Mouse (Mus musculus) limb, embryonic 14.5 days (tissue): Measurements from ENCODE around the gene Adcy10. TPM values are rescaled to one million over a fixed set of nuclear protein-coding genes. Genes with fewer than 3 reads are reported as not detected.

Experiments
- ATAC-seq: fragments of 200-750 bp; cut with Nextera tagmentation; 2 replicates; pipeline ENCODE4 v1.8.0; 2017; ENCODE audit warnings: low read depth, moderate number of reproducible peaks, moderate TSS enrichment; ENCODE audit not compliant: low FRiP score
- DNase-seq: peaks from one replicate; pipeline ENCODE4 v3.0.0-alpha.2; 2015; ENCODE audit warnings: low spot score
- H3K27ac ChIP-seq: fragments of 300-500 bp; sonication (generic); replicated peaks from 2 replicates; pipeline ENCODE4 v1.5.1; 2014; ENCODE audit warnings: low read depth, mild to moderate bottlenecking, low read length, moderate library complexity, mixed read lengths
- H3K27me3 ChIP-seq: fragments of 300-500 bp; sonication (generic); 2 replicates; pipeline ENCODE4 v1.6.1; 2014; ENCODE audit warnings: low read length, mixed read lengths; ENCODE audit not compliant: control insufficient read depth, insufficient read depth
- H3K36me3 ChIP-seq: fragments of 300-500 bp; sonication (generic); 2 replicates; pipeline ENCODE4 v1.6.1; 2014; ENCODE audit warnings: mild to moderate bottlenecking, low read length, moderate library complexity, mixed read lengths; ENCODE audit not compliant: control insufficient read depth, insufficient read depth
- H3K4me1 ChIP-seq: fragments of 300-500 bp; sonication (generic); 2 replicates; pipeline ENCODE4 v1.6.1; 2014; ENCODE audit warnings: antibody characterized with exemption, low read length, mixed read lengths; ENCODE audit not compliant: control insufficient read depth, insufficient read depth
- H3K4me2 ChIP-seq: fragments of 300-500 bp; sonication (generic); replicated peaks from 2 replicates; pipeline ENCODE4 v1.6.1; 2014; ENCODE audit warnings: low read depth, mild to moderate bottlenecking, low read length, moderate library complexity; ENCODE audit not compliant: severe bottlenecking
- H3K4me3 ChIP-seq: fragments of 300-500 bp; sonication (generic); replicated peaks from 2 replicates; pipeline ENCODE4 v1.5.1; 2014; ENCODE audit warnings: low read length
- H3K9ac ChIP-seq: fragments of 300-500 bp; sonication (generic); 2 replicates; pipeline ENCODE4 v1.6.1; 2014; ENCODE audit warnings: mild to moderate bottlenecking, low read depth, low read length, moderate library complexity; ENCODE audit not compliant: severe bottlenecking
- H3K9me3 ChIP-seq: fragments of 300-500 bp; sonication (generic); 2 replicates; pipeline ENCODE4 v1.6.1; 2016; ENCODE audit warnings: low read length; ENCODE audit not compliant: control insufficient read depth
- POLR2A ChIP-seq: fragments of 200-500 bp; IDR thresholded peaks from 2 replicates; pipeline ENCODE4 v1.8.0; 2012; ENCODE audit warnings: inconsistent platforms, mild to moderate bottlenecking, moderate library complexity, borderline replicate concordance; ENCODE audit not compliant: insufficient read depth, insufficient read length; ENCODE audit errors: extremely low read depth
- WGBS: fragments of 180-500 bp; shearing (Covaris S2); extraction: QIAGEN DNeasy Blood & Tissue Kit; methylation state at CpG from one replicate; pipeline ENCODE4 v1.1.7; 2014; 5-methylcytosine and 5-hydroxymethylcytosine counted together
- polyA plus RNA-seq, 2 experiments: library from polyadenylated mRNA; depleted of rRNA in 1 of 2; stranded (reverse) in 1 of 2; unstranded in 1 of 2; fragments of >200 nt; fragmentation: Nextera tagmentation in 1 of 2; extraction: Ambion mirVana in 1 of 2; gene quantifications; 2 replicates each; pipeline versions ENCODE4 v1.2.1 to v1.2.3; 2012 to 2014

Adcy10 gene
- polyA plus RNA-seq, 2 experiments: 0.08 TPM; not detected in 1

GRCm38 (mm10) chr1:165520716-165521115 is 35.7 kb downstream of the Adcy10 start:
- no peaks in the 10 kb centered on the region for H3K27me3 ChIP-seq
- H3K9ac ChIP-seq: no peak overlapping the region
- WGBS: 90% methylated on average over 7 of the region's 7 CpGs
- no peak for TF ChIP-seq POLR2A
- H3K4me3 ChIP-seq: no peak overlapping the region
- ATAC-seq: no peak
- no peak overlapping the region for H3K4me2 ChIP-seq
- no peak overlapping the region for H3K27ac ChIP-seq
- no peaks in the 10 kb centered on the region for H3K4me1 ChIP-seq
- no peaks in the 10 kb centered on the region for H3K36me3 ChIP-seq
- DNase-seq: no peak
- H3K9me3 ChIP-seq: no peaks in the 10 kb centered on the region

- H3K27ac ChIP-seq: no peak overlapping the region
- H3K4me1 ChIP-seq: no peaks in the 10 kb centered on the region
- H3K9ac ChIP-seq: no peak overlapping the region
- DNase-seq (no peak), ATAC-seq (no peak)
- no peaks in the 10 kb centered on the region for H3K9me3 ChIP-seq
- 64% methylated on average over 12 of the region's 12 CpGs for WGBS
- TF ChIP-seq POLR2A: no peak
- no peaks in the 10 kb centered on the region for H3K36me3 ChIP-seq
- no peak overlapping the region for H3K4me3 ChIP-seq
- H3K4me2 ChIP-seq: no peak overlapping the region
- H3K27me3 ChIP-seq: no peaks in the 10 kb centered on the region
Observed at GRCm38 (mm10) chr1:165536079-165536675, 51.2 kb downstream of the Adcy10 start.

- Histone ChIP-seq H3K4me2 (no peak overlapping the region), H3K4me1 (no peaks in the 10 kb centered on the region), H3K27ac (no peak overlapping the region), H3K4me3 (no peak overlapping the region), H3K9ac (no peak overlapping the region), H3K36me3 (no peaks in the 10 kb centered on the region), H3K9me3 (no peaks in the 10 kb centered on the region), H3K27me3 (no peaks in the 10 kb centered on the region)
- ATAC-seq: no peak
- TF ChIP-seq POLR2A: no peak
- no peak for DNase-seq
- WGBS: 53% methylated on average over 5 of the region's 5 CpGs
Observed at GRCm38 (mm10) chr1:165537241-165537807, 52.3 kb downstream of the Adcy10 start.

GRCm38 (mm10) chr1:165556711-165557110 is 71.7 kb downstream of the Adcy10 start:
- Histone ChIP-seq H3K4me2 (no peak overlapping the region), H3K27ac (no peak overlapping the region), H3K4me1 (no peaks in the 10 kb centered on the region), H3K4me3 (no peak overlapping the region), H3K9me3 (no peaks in the 10 kb centered on the region), H3K9ac (no peak overlapping the region), H3K36me3 (no peaks in the 10 kb centered on the region), H3K27me3 (no peaks in the 10 kb centered on the region)
- WGBS: 59% methylated on average over 2 of the region's 2 CpGs
- TF ChIP-seq POLR2A: no peak
- peak; percentile 15 for DNase-seq
- ATAC-seq: no peak

- H3K4me1 ChIP-seq: no peaks in the 10 kb centered on the region
- no peaks in the 10 kb centered on the region for H3K36me3 ChIP-seq
- DNase-seq (no peak), ATAC-seq (no peak)
- no peak overlapping the region for H3K4me3 ChIP-seq
- TF ChIP-seq POLR2A: no peak
- H3K9ac ChIP-seq: no peak overlapping the region
- no peak overlapping the region for H3K4me2 ChIP-seq
- no peaks in the 10 kb centered on the region for H3K27me3 ChIP-seq
- 85% methylated on average over 9 of the region's 9 CpGs for WGBS
- H3K27ac ChIP-seq: no peak overlapping the region
- H3K9me3 ChIP-seq: no peaks in the 10 kb centered on the region
Observed at GRCm38 (mm10) chr1:165559073-165559472, 74.1 kb downstream of the Adcy10 start.
